Mouse (Mus musculus) bone marrow, adult 2 months (tissue): ENCODE results near the gene Rgl3.

Source experiments
- CTCF ChIP-seq: fragments of 200-500 bp; IDR thresholded peaks from 2 replicates; pipeline ENCODE4 v1.5.1; 2011; ENCODE audit warnings: low read length, control low read depth; ENCODE audit not compliant: control insufficient read depth, insufficient read depth
- POLR2A ChIP-seq: fragments of 200-500 bp; IDR thresholded peaks from 2 replicates; pipeline ENCODE4 v1.6.1; 2011; ENCODE audit warnings: low read depth, mild to moderate bottlenecking, control low read depth, low read length, borderline replicate concordance; ENCODE audit not compliant: control insufficient read depth

DNA sequence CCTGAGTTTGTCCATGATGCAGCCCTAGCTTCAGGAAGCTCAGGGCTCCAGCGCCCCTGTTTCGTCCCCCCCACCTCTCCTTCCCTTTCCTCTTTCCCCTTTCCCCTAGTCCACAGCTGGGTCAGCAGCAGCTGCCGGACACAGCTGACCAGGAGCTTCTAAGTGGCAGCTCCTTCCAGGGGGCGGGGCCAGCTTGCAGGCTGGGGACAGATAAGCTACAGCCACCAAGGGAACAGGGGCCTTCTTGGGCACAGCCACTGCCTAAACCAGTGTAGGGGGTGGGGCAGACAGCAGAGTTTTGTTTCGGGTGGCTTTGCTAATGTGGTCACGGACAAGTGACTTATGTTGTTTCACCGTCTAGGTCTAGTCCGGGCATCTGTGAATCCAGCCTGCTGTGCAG lies 25.8 kb downstream of the Rgl3 start, which contains the start of gene Epor:
- TF ChIP-seq CTCF (no peak), POLR2A (peak; percentile 70; the same call in 1 of the 2 replicates)
